Mouse (Mus musculus) central nervous system, embryonic 18 days (tissue): ENCODE measurements around the gene Ncan. TPM values are rescaled to one million over a fixed set of nuclear protein-coding genes. Genes with fewer than 3 reads are reported as not detected.

ENCODE experiments used
- polyA plus RNA-seq: library from polyadenylated mRNA; depleted of rRNA; stranded (reverse); fragments of >200 nt; gene quantifications from 2 replicates; pipeline ENCODE4 v1.2.3, GENCODE M21; 2012; rRNA removed

Ncan gene
- 80.6 and 97.8 TPM in 2 replicates for polyA plus RNA-seq

DNA sequence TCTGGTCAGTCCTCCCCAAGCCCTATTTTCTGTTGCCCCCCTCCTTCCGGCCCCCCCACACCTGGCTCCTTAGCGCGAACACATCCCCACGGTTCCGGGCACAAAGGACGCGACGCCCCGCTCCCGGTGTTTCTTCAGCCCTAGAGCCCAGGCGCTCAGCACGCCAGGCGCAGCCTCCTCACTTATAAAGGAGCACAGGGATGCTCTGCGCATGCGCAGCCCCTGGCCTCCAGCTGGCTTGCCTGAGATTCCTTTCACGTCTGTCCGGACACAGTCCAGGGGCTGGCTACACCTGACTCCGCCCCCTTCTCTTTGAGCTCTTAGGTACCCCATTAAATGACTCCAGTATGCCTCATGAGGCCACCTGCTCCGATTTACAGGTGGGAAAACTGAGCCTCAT is at the start of gene Ncan:
Gene Ncan (minus strand): TSS at position 207 of the 400 bp plus-strand sequence.

DNA sequence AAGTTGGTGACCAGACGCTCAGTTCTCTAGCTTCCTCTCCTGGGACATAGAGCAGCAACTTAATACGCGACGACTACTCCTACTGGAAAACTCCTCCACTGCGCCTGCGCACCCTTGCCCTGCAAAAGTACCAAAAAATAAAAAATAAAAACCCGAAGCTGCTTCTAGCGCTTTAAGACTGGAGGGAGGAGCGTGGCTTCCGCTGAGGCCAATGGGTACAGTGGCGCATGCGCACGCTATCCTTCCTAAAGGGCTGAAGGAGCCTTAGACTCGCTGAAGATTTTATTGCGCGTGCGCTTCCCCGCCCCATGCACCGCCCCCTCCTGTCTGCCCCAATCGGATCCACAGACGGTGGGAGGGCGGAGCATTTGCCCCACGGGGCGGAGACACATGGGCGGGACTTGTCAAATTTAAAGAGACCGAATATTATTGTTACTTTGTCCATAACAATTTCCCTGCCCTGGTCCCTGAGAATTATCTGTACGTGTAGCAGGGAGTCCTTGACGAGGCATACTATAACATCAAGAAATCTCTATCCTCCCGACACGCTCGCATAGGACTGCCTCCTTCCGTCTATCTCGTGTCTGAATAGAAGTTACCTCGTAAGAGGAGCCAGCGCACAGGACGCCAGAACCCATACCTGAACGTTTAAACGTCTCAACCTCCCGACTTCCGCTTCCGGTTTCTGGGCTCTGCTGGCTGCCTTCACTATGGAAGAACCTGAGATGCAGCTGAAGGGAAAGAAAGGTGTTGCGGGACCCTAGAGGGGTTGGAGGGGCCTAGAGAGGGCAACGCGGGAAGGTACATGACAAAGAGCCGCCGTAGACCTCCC is 18.6 kb upstream of the Ncan start, which contains the start of the genes Rfxank, Borcs8 and Mef2b:
Gene Rfxank (minus strand): TSS at position 129 of the 832 bp plus-strand sequence.
Gene Borcs8 (plus strand): TSS at position 474 of the 832 bp plus-strand sequence.
Gene Mef2b (plus strand): TSS at position 686 of the 832 bp plus-strand sequence.

DNA sequence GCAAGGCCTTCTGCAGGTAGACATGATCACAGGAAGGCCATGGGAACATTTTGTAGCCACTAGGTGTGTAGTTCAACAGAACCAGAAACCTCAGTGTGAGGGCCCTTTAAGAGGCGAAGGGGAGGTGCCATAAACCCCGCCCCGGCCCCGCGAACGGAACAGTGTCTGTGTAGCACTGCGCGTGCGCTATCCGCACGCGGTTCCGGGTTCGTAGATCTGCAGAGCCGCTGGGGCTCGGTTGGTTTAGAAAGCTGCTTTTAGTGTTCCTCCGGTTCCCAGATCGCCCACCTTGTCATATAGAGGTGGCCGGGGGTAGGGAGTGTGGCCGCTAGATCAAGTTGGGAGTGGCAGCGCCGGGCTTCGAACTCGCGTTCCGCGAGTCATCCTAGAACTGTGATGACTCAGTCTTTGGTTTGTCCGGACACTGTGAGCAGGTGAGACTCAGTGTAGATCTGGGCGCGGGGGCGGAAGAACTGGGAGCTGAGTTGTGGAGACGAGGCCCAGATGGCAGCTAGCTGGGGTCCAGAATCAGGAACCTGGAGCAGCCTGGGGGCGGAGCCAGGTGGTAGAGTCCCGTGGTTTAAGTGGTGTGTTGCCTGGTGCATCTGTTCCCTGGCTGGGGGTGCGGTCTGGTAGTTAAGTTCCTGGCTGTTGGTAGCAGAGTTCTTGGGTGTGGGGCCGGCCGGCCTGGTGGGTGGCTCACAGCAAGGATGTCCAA is 10.7 kb upstream of the Ncan start, which contains the start of gene Nr2c2ap:
Gene Nr2c2ap (plus strand): TSS at position 168 of the 718 bp plus-strand sequence.

DNA sequence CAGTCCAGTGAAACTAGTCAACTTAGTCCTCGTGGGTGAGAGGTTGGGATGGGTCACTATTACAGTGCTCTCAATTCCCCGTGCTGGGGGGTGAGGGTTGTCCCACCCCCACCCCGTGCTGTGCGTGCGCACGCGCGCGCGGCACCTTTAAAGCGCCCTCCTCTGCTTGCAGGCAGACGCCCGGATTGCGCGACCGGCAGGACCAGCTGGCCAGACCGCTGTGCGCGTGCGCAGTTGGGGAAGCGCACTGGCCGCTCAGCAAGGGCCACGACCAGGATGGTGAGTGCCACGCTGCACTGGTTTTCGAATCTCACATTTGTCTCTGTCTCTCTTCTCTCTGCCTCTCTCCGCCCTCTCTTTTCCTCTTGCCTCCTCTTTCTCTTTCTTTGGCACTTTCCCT is 37.4 kb downstream of the Ncan start, which contains the start of gene Hapln4:
Gene Hapln4 (plus strand): TSS at position 173 of the 400 bp plus-strand sequence.

DNA sequence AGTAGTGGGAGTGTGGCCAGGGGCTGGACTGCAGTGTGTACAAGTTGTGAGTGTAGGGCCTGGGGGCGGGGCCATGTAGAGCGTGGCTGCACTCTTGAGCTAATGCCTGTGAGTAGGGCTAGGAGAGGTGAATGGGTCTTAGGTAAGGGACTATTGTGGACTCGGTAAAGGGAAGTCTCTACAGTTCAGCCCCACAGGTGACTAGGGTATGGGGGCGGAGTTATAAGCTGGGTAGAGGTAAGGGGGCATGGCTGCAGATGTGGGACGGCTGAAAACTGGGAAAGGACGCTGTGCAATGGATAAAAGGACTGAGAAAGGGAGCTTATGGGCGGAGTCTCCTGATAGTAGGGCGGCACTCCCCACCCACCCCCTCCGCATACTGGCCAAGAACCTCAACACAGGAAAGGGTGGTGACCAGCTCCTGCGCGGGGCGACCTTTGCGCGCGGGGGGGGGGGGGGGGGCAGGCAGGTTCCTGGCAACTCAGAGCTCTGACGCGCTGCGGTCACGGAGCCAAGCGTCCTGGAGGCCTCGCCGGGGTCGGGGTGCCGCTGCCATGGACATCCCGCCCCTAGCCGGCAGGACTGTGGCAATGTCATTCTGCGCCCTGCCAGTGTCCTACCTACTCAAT is 48.1 kb downstream of the Ncan start, which contains the start of gene Tm6sf2:
Gene Tm6sf2 (plus strand): TSS at position 484 of the 629 bp plus-strand sequence.

Other genes starting within 250 kb of the Ncan start
- gene Cilp2, start 233.2 kb downstream of the Ncan start, polyA plus RNA-seq = 7.6 and 7.8 TPM in 2 replicates
- 0.47 and 0.51 TPM in 2 replicates for gene Tssk6, start 218.7 kb downstream of the Ncan start, polyA plus RNA-seq
- 120 and 129 TPM in 2 replicates for gene Ndufa13, start 218.3 kb downstream of the Ncan start, polyA plus RNA-seq
- gene Yjefn3, start 218.2 kb downstream of the Ncan start, polyA plus RNA-seq = 10.8 and 11.7 TPM in 2 replicates
- gene Gatad2a, start 124.5 kb downstream of the Ncan start, polyA plus RNA-seq = 20.8 and 21.0 TPM in 2 replicates
- 115 and 119 TPM in 2 replicates for gene Mau2, start 78.1 kb downstream of the Ncan start, polyA plus RNA-seq
- 26.0 and 28.5 TPM in 2 replicates for gene Sugp1, start 78.1 kb downstream of the Ncan start, polyA plus RNA-seq
- gene Tm6sf2, start 47.9 kb downstream of the Ncan start, polyA plus RNA-seq = 5.8 and 6.4 TPM in 2 replicates
- gene Hapln4, start 37.4 kb downstream of the Ncan start, polyA plus RNA-seq = 0.53 and 0.70 TPM in 2 replicates
- 28.4 and 28.9 TPM in 2 replicates for gene Nr2c2ap, start 10.5 kb upstream of the Ncan start, polyA plus RNA-seq
- gene Rfxank, start 18.3 kb upstream of the Ncan start, polyA plus RNA-seq = 14.2 and 16.7 TPM in 2 replicates
- 107 and 110 TPM in 2 replicates for gene Borcs8, start 18.6 kb upstream of the Ncan start, polyA plus RNA-seq
- gene Mef2b, start 18.8 kb upstream of the Ncan start, polyA plus RNA-seq = 0.31 and 0.49 TPM in 2 replicates
- gene Tmem161a, start 51.5 kb upstream of the Ncan start, polyA plus RNA-seq = 88.0 and 105 TPM in 2 replicates
- 30.8 and 32.6 TPM in 2 replicates for gene Slc25a42, start 91.4 kb upstream of the Ncan start, polyA plus RNA-seq
- 144 and 148 TPM in 2 replicates for gene Sugp2, start 113.4 kb upstream of the Ncan start, polyA plus RNA-seq
- gene Armc6, start 113.6 kb upstream of the Ncan start, polyA plus RNA-seq = 143 and 144 TPM in 2 replicates
- 39.3 and 42.2 TPM in 2 replicates for gene Homer3, start 162.0 kb upstream of the Ncan start, polyA plus RNA-seq
- gene Ddx49, start 181.6 kb upstream of the Ncan start, polyA plus RNA-seq = 53.5 and 59.7 TPM in 2 replicates
- gene Cope, start 181.6 kb upstream of the Ncan start, polyA plus RNA-seq = 260 and 266 TPM in 2 replicates
- 37.7 and 45.2 TPM in 2 replicates for gene Cers1, start 194.9 kb upstream of the Ncan start, polyA plus RNA-seq
- gene Gdf1, start 208.9 kb upstream of the Ncan start, polyA plus RNA-seq = 13.0 and 13.6 TPM in 2 replicates
- 18.0 and 25.0 TPM in 2 replicates for gene Upf1, start 232.4 kb upstream of the Ncan start, polyA plus RNA-seq